Mouse (Mus musculus): Measurements from ENCODE around the gene Mon1a. TPM values are rescaled to one million over a fixed set of nuclear protein-coding genes. Genes with fewer than 3 reads are reported as not detected.
A peak's percentile ranks its signal among the peaks of the same experiment; 100 is the strongest.

The Mon1a gene
- polyA plus RNA-seq, 1 experiment = 15.3 TPM

GRCm38 (mm10) chr9:107906967-107907800 is 19.2 kb downstream of the Mon1a start:
- H3K27ac ChIP-seq (ENCODE audit: insufficient read depth, low read depth, low read length) = no peak overlapping the region
- no peak overlapping the region for H3K4me3 ChIP-seq (ENCODE audit: insufficient read depth, low read length)
- TF ChIP-seq POLR2A (IDR thresholded peaks at IDR 0.05; ENCODE audit: borderline replicate concordance, low read depth, low read length) (no peak), CTCF (IDR thresholded peaks at IDR 0.05; ENCODE audit: low read depth, low read length) (no peak)
- peaks cover 9% of the 10 kb centered on the region for H3K4me1 ChIP-seq (ENCODE audit: control insufficient read depth, insufficient read depth, low read length)

- Histone ChIP-seq H3K4me3 (ENCODE audit: insufficient read depth, low read length) (no peak overlapping the region), H3K27ac (ENCODE audit: insufficient read depth, low read depth, low read length) (no peak overlapping the region), H3K4me1 (ENCODE audit: control insufficient read depth, insufficient read depth, low read length) (peaks cover 9% of the 10 kb centered on the region)
- no peak for TF ChIP-seq POLR2A (IDR thresholded peaks at IDR 0.05; ENCODE audit: borderline replicate concordance, low read depth, low read length)
- TF ChIP-seq CTCF (IDR thresholded peaks at IDR 0.05; ENCODE audit: low read depth, low read length) = no peak
Measured at GRCm38 (mm10) chr9:107907801-107908120, 19.8 kb downstream of the Mon1a start.

DNA sequence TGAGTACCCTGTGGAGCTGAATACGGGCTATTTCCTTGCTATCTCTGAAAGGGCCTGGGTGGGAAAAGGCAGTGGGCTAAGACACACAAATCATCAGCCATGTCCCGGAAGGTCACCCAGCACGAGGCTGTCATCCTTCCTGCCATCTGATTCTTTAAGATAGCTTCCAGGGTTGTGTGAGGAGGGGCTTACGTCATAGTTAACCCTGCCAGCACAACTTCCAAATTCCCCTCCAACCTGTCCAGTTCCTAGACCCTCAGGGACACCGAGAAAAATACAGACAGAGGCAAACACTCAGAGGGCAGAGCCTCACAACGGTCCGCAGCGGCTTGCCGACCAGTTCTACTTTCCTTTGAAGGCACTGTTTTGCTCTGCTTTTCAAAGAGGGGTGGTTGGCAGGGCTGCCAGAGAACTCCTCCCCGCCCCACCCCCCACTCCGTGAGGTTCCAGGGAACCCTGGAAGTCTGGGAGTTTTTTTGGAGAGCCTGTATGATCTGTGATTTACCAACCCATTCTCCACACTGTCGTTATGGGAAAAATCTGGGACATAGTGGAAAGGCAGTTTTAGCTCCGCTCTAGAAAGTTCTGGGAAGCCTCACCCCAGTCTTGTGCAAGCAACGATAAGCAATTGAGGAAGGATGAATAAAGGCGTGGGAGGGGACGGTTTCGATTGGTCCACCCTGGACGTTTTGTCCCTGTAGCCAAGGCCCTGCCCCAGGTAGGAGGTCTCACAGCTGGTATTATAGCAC is 20.6 kb downstream of the Mon1a start:
- Histone ChIP-seq H3K4me3 (ENCODE audit: insufficient read depth, low read length) (peak overlapping the region; percentile 1; the same call in 1 of the 2 replicates), H3K27ac (ENCODE audit: insufficient read depth, low read depth, low read length) (no peak overlapping the region), H3K4me1 (ENCODE audit: control insufficient read depth, insufficient read depth, low read length) (peaks cover 9% of the 10 kb centered on the region)
- TF ChIP-seq CTCF (IDR thresholded peaks at IDR 0.05; ENCODE audit: low read depth, low read length) = no peak
- no peak for TF ChIP-seq POLR2A (IDR thresholded peaks at IDR 0.05; ENCODE audit: borderline replicate concordance, low read depth, low read length)

GRCm38 (mm10) chr9:107910025-107910769 is 22.2 kb downstream of the Mon1a start:
- H3K4me3 ChIP-seq (ENCODE audit: insufficient read depth, low read length) = no peak overlapping the region
- H3K4me1 ChIP-seq (ENCODE audit: control insufficient read depth, insufficient read depth, low read length) = peaks cover 9% of the 10 kb centered on the region
- TF ChIP-seq CTCF (IDR thresholded peaks at IDR 0.05; ENCODE audit: low read depth, low read length) (no peak), POLR2A (IDR thresholded peaks at IDR 0.05; ENCODE audit: borderline replicate concordance, low read depth, low read length) (no peak)
- H3K27ac ChIP-seq (ENCODE audit: insufficient read depth, low read depth, low read length) = no peak overlapping the region

DNA sequence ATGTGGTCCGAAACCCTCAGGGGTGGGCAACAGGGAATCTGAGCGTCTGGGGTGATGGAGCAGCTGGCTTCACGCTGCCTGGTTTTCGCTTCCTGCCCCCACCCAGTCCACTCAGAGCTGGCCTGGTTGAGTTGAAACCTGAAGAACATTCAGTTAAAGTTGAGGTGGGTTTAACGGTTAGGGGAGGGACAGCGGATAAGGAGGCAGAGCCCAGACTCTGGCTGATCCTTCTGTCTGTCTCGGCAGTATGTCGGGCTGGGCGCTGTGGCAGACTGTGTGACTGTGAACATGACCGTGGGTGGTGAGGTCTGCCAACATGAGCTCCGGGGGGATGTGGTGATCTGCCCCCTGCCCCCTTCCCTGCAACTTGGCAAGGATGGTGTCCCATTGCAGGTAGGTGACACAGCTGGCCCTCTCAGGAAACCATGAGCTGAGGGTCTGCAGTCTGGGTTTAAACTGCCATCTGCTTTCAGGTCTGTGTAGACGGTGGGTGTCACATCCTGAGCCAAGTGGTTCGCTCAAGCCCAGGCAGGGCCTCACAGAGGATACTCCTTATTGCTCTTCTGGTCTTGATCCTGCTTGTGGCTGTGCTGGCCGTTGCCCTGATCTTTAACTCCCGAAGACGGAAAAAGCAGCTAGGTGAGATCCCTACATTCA is 26.9 kb downstream of the Mon1a start:
- Histone ChIP-seq H3K27ac (ENCODE audit: insufficient read depth, low read depth, low read length) (no peak overlapping the region), H3K4me3 (ENCODE audit: insufficient read depth, low read length) (no peak overlapping the region), H3K4me1 (ENCODE audit: control insufficient read depth, insufficient read depth, low read length) (no peaks in the 10 kb centered on the region)
- TF ChIP-seq POLR2A (IDR thresholded peaks at IDR 0.05; ENCODE audit: borderline replicate concordance, low read depth, low read length) = no peak
- TF ChIP-seq CTCF (IDR thresholded peaks at IDR 0.05; ENCODE audit: low read depth, low read length) = no peak

- no peak for TF ChIP-seq POLR2A (IDR thresholded peaks at IDR 0.05; ENCODE audit: borderline replicate concordance, low read depth, low read length)
- no peak for TF ChIP-seq CTCF (IDR thresholded peaks at IDR 0.05; ENCODE audit: low read depth, low read length)
- Histone ChIP-seq H3K27ac (ENCODE audit: insufficient read depth, low read depth, low read length) (no peak overlapping the region), H3K4me1 (ENCODE audit: control insufficient read depth, insufficient read depth, low read length) (peaks cover 17% of the 10 kb centered on the region), H3K4me3 (ENCODE audit: insufficient read depth, low read length) (no peak overlapping the region)
Measured at GRCm38 (mm10) chr9:107917895-107918608, 30.1 kb downstream of the Mon1a start.

- no peak for TF ChIP-seq CTCF (IDR thresholded peaks at IDR 0.05; ENCODE audit: low read depth, low read length)
- TF ChIP-seq POLR2A (IDR thresholded peaks at IDR 0.05; ENCODE audit: borderline replicate concordance, low read depth, low read length) = no peak
- no peak overlapping the region for H3K4me3 ChIP-seq (ENCODE audit: insufficient read depth, low read length)
Measured at GRCm38 (mm10) chr9:107918884-107919283, 30.9 kb downstream of the Mon1a start.

DNA sequence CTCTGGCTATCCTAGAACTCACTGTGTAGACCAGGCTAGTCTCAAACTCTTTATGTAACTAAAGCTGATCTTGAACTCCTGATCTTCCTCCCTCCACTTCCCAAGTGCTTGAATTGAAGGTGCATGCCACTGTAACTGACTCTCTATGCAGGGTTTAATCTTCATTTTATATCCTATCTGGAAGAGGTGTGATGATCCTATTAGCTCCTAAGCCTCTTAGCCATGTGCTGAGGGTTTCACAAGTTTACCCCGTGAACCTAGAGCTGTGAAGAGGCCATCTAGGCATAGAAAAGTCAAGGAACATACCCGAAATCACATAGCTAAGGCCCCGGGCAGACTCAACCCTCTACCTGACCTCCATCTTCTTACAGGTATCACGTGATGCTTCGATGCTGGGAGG is 31.5 kb downstream of the Mon1a start:
- Histone ChIP-seq H3K4me1 (ENCODE audit: control insufficient read depth, insufficient read depth, low read length) (peaks cover 31% of the 10 kb centered on the region), H3K4me3 (ENCODE audit: insufficient read depth, low read length) (no peak overlapping the region), H3K27ac (ENCODE audit: insufficient read depth, low read depth, low read length) (no peak overlapping the region)
- TF ChIP-seq POLR2A (IDR thresholded peaks at IDR 0.05; ENCODE audit: borderline replicate concordance, low read depth, low read length) (no peak), CTCF (IDR thresholded peaks at IDR 0.05; ENCODE audit: low read depth, low read length) (no peak)

More at GRCm38 (mm10) chr9:107918884-107919283, 30.9 kb downstream of the Mon1a start:
- peaks cover 26% of the 10 kb centered on the region for H3K4me1 ChIP-seq (ENCODE audit: control insufficient read depth, insufficient read depth, low read length)
- no peak overlapping the region for H3K27ac ChIP-seq (ENCODE audit: insufficient read depth, low read depth, low read length)

GRCm38 (mm10) chr9:107923021-107923420 is 35.1 kb downstream of the Mon1a start:
- Histone ChIP-seq H3K27ac (ENCODE audit: insufficient read depth, low read depth, low read length) (no peak overlapping the region), H3K4me1 (ENCODE audit: control insufficient read depth, insufficient read depth, low read length) (peaks cover 32% of the 10 kb centered on the region), H3K4me3 (ENCODE audit: insufficient read depth, low read length) (no peak overlapping the region)
- TF ChIP-seq POLR2A (IDR thresholded peaks at IDR 0.05; ENCODE audit: borderline replicate concordance, low read depth, low read length) (no peak), CTCF (IDR thresholded peaks at IDR 0.05; ENCODE audit: low read depth, low read length) (0 out of 2 replicates have a peak, but pooled peaks have one; percentile 5)
